Mouse (Mus musculus): Measurements from ENCODE around the gene Frmd4a.
A peak's percentile ranks its signal among the peaks of the same experiment; 100 is the strongest.

Frmd4a gene

DNA sequence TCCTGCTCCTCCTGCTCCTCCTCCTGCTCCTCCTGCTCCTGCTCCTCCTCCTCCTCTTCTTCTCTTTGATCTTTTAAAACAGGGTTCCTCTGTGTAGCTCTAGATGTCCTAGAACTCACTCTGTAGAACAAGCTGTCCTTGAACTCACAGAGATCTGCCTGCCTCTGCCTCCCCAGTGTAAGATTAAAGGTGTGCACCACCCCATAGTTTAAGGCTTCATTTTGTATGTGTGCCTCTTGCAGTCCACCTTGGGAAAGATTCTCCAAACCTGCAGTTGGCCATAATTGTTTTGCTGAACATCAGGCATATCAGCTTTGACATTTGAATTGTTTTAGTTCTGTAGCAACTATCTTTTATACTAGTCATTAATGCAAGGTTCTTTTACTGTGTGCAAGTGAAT lies 501.0 kb downstream of the Frmd4a start:
- no peak for DNase-seq (ENCODE audit: low read depth, low spot score)

- DNase-seq (ENCODE audit: low read depth, low spot score): no peak
Observed at GRCm38 (mm10) chr2:4522769-4523487, 505.4 kb downstream of the Frmd4a start.

DNA sequence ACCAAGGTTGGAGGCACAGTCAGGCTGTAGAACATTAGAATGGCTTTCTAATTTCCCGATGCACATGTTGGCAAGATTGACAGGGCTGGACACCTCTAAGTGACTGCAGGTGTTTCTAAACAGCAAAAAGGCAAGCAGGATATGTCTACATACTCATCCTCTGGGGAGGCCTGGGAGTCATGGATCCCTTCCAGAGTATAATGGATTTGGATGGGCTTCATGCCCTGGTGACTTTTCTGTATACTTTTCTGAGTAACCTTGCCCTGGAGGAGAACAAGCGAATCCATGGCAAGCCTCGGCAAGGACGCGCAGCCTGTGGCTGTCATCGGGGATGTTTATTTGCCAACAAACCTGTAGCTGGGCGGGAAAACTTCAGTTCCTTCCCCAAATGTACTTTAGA lies 509.6 kb downstream of the Frmd4a start:
- no peak for DNase-seq (ENCODE audit: low read depth, low spot score)

DNA sequence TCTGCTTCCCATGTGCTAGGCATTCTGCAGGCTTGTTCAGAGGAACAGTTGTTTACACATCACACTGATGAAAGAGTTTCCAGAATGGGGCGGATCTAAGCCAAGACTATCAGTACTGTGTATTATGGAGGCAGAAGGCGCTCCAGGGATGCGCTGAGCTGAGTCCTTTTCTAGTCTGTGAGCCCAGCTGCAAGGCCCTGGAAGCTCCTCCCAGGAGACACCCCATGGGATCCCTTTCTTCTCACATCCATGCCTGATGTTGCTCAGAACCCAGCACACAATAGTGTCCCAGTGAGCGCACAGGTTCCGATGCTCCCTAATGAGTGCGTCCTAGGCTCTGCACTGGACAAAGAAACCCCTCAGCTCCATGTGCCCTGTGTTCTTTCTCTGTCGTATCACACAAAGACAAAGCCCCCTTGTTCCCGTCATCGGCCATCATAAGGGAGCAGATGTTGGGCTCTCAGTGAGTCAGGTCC lies 511.8 kb downstream of the Frmd4a start:
- DNase-seq (ENCODE audit: low read depth, low spot score): peak; percentile 89

- DNase-seq (ENCODE audit: low read depth, low spot score): no peak
Observed at GRCm38 (mm10) chr2:4531533-4532197, 514.1 kb downstream of the Frmd4a start.

- no peak for DNase-seq (ENCODE audit: low read depth, low spot score)
Observed at GRCm38 (mm10) chr2:4532198-4532568, 514.7 kb downstream of the Frmd4a start.

GRCm38 (mm10) chr2:4532945-4533344 lies 515.4 kb downstream of the Frmd4a start:
- no peak for DNase-seq (ENCODE audit: low read depth, low spot score)

GRCm38 (mm10) chr2:4535187-4535864 lies 517.8 kb downstream of the Frmd4a start:
- no peak for DNase-seq (ENCODE audit: low read depth, low spot score)

DNA sequence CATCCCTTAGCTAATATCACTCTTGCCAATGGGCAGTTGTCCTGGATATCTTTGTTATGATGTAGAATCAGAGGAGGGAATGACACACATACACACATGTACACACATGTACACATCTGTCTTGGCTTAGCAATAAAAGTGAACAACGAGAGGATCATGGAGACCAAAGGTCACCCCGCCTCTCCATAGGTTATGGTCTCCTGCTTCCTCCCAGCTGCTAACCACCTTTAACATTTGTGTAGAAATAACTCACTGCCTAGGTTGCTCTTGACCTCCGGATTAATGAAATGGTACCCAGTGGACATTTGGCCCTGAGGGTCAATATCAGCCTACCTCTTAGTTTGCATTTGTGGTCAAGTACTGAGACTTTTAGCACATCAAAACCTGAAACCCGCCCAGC lies 523.8 kb downstream of the Frmd4a start:
- no peak for DNase-seq (ENCODE audit: low read depth, low spot score)

DNA sequence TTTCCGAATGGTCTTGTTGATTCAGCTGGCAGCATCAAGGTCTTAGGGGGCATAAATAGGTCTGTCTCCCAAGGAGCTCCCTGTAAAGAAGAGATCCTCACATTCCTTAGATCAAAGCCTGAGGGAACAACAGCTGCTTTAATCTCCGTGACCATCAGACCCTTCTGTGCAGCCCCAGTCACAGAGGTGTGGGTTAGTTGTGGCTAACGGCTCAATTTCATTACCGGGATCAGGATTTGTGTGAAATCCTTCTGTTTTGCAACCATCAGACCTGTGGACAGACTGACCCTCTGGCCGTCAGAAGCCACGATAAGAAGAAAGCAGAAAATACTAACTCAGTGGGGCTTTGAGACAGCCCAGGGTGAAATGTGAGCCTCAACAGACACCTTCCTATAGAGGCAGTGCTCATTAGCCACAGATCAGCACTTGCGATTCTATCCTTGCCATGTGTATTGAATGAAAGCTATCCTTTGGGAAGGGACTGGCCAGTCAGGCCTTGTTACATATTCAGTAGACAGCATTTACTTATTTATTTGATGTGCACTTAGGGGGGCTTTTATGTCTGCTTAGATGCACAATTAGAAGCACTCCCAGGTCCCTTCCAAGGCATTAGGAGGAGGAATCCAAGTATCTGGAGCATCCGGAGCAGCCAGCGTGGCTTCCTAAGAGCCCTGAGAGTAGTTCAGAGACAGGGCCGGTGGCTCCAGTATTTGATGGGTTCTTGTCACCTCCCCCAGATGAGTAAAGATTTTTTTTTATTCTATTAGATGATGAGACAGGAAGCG lies 524.5 kb downstream of the Frmd4a start:
- no peak for DNase-seq (ENCODE audit: low read depth, low spot score)

DNA sequence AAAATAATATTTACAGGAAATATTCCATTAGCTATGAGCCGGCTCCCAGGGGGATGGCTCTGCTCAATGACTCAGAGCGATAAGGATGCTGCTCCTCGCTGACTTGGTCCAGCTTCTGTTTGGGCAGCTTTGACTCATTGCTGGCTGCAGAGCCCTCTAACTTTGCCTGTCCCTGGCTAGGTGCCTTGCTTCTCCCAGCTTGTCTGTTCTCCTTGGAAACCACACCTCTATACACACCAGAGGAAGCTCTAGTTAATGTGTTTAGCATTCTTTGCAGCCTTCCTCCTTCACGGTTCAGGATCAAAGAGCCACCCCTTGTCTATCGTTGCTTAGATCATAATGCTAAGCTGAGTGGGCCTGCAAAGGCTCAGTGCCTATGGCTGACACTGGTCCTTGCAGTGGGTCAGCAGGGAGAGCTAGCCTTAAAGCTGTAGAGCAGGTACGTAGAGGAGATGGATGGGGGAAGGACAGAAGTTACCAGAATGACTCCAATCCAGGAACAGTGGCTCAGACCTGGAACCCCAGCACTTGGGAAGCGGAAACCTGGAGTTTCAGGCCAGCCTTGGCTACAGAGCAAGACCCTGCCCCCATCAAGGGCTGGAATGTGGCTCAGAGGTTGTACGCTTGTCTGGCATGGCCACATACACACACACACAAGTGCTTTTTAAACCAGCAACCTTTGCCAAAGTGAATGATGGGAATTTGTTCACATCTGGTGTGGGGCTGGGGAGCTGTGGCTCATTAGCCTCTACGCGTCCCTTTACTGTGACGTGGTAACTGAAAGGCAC lies 525.3 kb downstream of the Frmd4a start:
- peak; percentile 58 for DNase-seq (ENCODE audit: low read depth, low spot score)

GRCm38 (mm10) chr2:4543417-4543775 lies 525.9 kb downstream of the Frmd4a start:
- no peak for DNase-seq (ENCODE audit: low read depth, low spot score)

GRCm38 (mm10) chr2:4544360-4544759 lies 526.8 kb downstream of the Frmd4a start:
- no peak for DNase-seq (ENCODE audit: low read depth, low spot score)

DNA sequence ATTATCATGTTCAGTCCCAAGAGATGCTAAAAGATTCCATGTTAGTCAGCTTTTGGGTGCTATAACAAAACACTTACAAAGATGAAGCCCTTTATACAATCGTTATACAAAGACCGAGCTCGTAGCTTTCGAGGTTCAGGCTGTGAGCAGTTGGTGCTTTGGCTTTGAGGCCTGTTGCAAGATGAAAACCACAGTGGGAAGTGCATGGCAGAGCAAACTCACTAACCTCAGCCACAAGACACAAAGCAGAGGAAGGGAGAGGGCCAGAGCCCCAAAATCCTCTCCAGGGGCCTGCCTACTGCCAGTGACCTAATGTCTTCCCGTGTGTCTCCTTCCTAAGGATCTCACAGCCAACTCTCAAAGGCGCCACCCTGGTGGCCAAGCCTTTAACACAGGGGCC lies 527.7 kb downstream of the Frmd4a start:
- DNase-seq (ENCODE audit: low read depth, low spot score): no peak

DNA sequence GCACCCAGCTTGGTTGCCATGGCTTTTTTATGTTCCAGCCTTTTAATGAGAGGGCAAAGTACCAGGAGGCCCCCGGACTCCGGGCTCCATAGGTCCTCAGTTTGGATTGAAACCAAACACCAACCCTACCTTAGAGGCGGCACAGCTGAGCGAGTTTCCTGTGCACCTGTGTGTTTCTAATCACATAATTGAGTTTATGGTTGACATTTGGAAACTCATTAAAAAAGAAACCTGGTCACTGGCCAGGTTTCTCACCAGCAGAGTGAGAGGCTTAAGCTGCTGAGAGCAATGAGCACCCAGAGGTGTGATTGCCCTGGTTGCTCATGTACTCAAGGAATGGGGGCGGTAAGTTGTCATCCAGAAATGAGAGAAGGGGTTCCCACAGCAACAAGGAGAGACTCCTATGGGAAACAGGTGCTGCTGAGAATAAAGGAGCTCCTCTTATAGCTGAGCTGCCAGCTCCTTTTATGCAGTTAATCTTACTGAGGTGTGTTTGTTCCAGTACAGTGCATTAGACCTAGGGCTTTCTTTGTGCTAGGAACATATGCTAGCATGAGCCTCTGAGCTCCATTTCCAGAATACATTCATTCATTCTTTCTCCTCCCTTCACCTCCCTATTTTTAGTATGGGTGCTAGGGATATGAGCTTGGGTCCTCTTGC lies 529.6 kb downstream of the Frmd4a start:
- peak; percentile 45 for DNase-seq (ENCODE audit: low read depth, low spot score)

DNA sequence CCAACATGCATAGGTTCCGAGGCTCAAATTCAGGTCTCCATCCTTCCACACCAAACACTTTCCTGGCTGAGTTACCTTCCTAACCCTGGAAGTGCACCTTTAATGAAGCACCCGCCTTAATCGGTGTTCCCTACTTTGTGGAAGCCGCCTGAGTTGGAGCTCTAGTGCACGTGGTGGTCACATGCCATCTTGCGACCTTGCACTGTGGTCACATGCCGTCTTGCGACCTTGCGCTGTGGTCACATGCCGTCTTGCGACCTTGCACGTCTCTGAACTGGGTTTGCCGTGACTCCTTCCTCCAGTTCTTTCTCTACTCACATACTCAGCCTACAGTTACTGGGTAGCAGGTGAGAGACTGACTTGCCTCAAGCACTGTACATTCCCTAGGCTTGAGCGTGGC lies 531.8 kb downstream of the Frmd4a start:
- DNase-seq (ENCODE audit: low read depth, low spot score): no peak

DNA sequence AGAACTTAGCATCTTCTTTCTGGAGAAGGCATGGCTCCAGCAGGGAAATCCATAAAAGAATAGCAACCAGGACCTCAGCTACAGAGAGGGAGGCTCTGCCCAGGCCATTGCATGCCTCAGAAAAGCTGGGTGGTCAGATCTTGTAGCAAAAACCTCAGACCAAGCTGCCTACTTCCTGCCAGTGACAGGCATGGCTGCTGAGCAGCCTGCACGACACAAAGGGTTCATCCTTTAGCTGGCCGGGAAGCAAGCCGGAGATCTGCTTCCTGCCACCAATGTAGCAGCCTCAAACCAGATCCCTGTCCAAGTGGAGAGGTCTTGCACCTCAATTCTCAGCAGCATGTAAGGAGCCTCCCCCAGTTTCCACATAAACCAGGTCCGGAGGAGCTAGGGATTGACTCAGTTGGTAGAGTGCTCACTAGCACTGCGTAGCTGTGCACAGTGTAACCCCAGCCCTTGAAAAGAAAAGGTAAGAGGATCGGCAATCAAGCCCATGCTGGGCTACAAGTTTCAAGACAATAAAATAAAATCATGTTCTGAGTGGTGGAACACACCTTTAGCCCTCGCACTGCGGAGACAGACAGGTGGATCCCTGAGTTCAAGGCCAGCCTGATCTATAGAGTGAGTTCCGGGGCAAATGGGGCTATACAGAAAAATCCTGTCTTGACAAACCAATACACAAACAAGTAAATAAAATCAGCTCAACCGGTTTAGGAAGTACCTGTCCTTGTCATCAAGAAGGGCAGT lies 532.7 kb downstream of the Frmd4a start:
- no peak for DNase-seq (ENCODE audit: low read depth, low spot score)

DNA sequence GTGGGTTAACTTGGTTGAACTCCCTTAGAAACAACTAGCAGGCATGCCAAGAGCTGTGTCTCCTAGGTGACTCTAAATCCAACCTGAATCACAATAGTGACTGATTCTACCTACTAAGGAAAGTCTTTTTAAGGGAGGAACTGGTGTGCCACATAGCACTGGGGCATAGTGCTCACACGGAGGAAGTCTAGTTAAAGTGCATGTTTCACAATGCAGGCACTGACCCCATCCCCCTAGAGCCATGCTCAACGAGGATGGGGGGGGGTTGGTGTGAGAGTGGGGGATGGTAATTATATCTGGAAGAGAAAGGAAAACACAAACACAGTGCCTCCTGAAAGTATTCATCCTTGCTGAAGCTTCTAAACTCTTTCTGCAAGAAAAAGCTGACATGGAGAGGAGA lies 533.9 kb downstream of the Frmd4a start:
- DNase-seq (ENCODE audit: low read depth, low spot score): no peak

DNA sequence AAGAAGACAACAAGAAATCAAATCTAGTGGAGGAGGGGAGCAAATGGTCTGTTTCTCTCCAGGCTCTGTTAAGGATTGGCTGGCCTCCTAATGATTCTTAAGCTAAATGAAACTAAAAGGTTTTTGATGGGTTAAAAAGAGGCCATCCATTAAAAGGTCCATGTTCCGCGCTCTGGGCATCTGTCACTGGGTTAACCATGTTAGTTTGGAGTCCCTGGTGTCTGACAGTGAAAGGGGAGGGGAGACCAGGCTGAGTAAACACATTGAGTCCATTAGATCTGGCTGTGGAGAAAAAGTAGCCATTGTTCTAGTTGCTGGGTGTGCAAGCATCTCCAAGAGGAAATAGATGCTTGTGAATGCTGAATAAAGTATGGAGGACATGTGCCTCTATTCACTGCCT lies 534.3 kb downstream of the Frmd4a start:
- DNase-seq (ENCODE audit: low read depth, low spot score): peak; percentile 41

DNA sequence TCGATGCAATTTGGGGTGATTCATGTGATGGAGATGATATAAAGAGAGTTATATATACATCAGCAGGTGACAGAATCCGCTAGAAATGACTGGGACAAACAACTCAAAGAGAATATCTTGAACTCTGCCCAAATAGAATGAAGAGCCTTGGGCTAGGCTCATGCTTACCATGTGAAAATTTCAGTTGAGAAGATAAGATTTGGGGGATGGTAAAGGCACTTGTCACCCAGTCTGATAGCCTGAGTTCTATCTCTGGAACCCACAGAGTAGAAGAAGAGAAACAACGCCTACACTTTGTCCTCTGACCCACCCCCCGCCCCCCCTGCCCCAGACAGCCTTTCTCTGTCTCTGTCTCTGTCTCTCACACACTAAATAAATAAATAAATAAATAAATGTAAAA lies 535.0 kb downstream of the Frmd4a start:
- no peak for DNase-seq (ENCODE audit: low read depth, low spot score)
